15 mouse cellular contexts compared by ENCODE assay signal in the genomic region with DNA sequence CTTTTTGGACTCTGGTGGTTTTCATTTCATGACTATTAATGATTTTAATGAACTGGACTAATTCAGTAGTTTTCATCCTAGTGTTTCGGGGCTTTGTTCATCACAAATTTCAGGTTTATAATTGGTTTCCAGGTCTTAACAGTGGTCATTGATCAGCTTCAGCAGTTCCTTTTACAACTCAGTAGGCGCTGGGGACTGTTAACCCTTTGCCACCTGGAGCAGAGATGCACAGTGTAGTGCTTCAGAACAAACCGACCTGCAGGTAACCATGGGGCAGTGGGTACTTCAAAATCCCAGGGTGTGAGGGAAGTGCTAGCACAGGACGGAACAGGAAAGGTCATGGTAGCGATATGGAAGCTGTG.
A peak's percentile ranks its signal among the peaks of the same experiment; 100 is the strongest.
DNase-seq lines count a peak whose midpoint lies in the region; ATAC-seq and TF ChIP-seq lines count a peak whose summit lies in the region.
"Had no signal": no experiment of that assay in that cellular context is flagged by ENCODE, and none has a peak within 500 bp of the region (broad histone marks: within the 10 kb centered on the region; RNA-seq: fewer than 3 reads in every experiment).

No protein-coding gene starts in this region.

- H3K9me3 ChIP-seq in midbrain, embryonic 11.5 days (ENCODE audit: control insufficient read depth, low read length): no peaks in the 10 kb centered on the region
- no peaks in the 10 kb centered on the region for H3K9me3 ChIP-seq in midbrain, embryonic 10.5 days (replicated peaks)
- no peaks in the 10 kb centered on the region for H3K9me3 ChIP-seq in forebrain, postnatal 0 days (ENCODE audit: low read length)
- no peaks in the 10 kb centered on the region for H3K9me3 ChIP-seq in midbrain, embryonic 13.5 days
- H3K9me3 ChIP-seq: embryonic facial prominence, embryonic 15.5 days; lung, embryonic 15.5 days had no signal

- no peaks in the 10 kb centered on the region for H3K27me3 ChIP-seq in midbrain, embryonic 11.5 days (ENCODE audit: control insufficient read depth, insufficient read depth, low read length)
- no peaks in the 10 kb centered on the region for H3K27me3 ChIP-seq in midbrain, embryonic 10.5 days (ENCODE audit: low read depth, poor library complexity, severe bottlenecking)
- no peaks in the 10 kb centered on the region for H3K27me3 ChIP-seq in forebrain, postnatal 0 days (ENCODE audit: insufficient read depth, low read length)
- H3K27me3 ChIP-seq in midbrain, embryonic 13.5 days: no peaks in the 10 kb centered on the region
- H3K27me3 ChIP-seq: embryonic facial prominence, embryonic 15.5 days; lung, embryonic 15.5 days had no signal

- 35% methylated on average over 5 of the region's 5 CpGs for WGBS in midbrain, embryonic 11.5 days
- 34% methylated on average over 5 of the region's 5 CpGs for WGBS in midbrain, embryonic 10.5 days
- WGBS in forebrain, postnatal 0 days: 13% methylated on average over 5 of the region's 5 CpGs
- WGBS in midbrain, embryonic 13.5 days: 20% methylated on average over 5 of the region's 5 CpGs

- ATAC-seq in midbrain, embryonic 11.5 days (ENCODE audit: low FRiP score): peak; percentile 82
- peak; percentile 58 for ATAC-seq in forebrain, postnatal 0 days
- ATAC-seq in midbrain, embryonic 13.5 days: peak; percentile 88
- ATAC-seq: CD4-positive, CD25-positive, alpha-beta regulatory T cell, adult 4 months had no signal

- no peaks in the 10 kb centered on the region for H3K4me1 ChIP-seq in midbrain, embryonic 11.5 days (ENCODE audit: control insufficient read depth, insufficient read depth, low read length)
- H3K4me1 ChIP-seq in midbrain, embryonic 10.5 days: peaks cover 14% of the 10 kb centered on the region
- H3K4me1 ChIP-seq in forebrain, postnatal 0 days (ENCODE audit: insufficient read depth): no peaks in the 10 kb centered on the region; the same call in 1 of the 2 replicates
- peaks cover 18% of the 10 kb centered on the region for H3K4me1 ChIP-seq in midbrain, embryonic 13.5 days (replicated peaks)
- H3K4me1 ChIP-seq: embryonic facial prominence, embryonic 15.5 days; lung, embryonic 15.5 days had no signal

- H3K27ac ChIP-seq in midbrain, embryonic 11.5 days (ENCODE audit: low read depth, low read length): no peak overlapping the region
- no peak overlapping the region for H3K27ac ChIP-seq in midbrain, embryonic 10.5 days (replicated peaks)
- no peak overlapping the region for H3K27ac ChIP-seq in forebrain, postnatal 0 days (ENCODE audit: low read depth, low read length)
- H3K27ac ChIP-seq in midbrain, embryonic 13.5 days: peak overlapping the region; percentile 55
- H3K27ac ChIP-seq: embryonic facial prominence, embryonic 15.5 days; heart, adult 2 months; lung, embryonic 15.5 days had no signal

- peak overlapping the region; percentile 27 for H3K4me2 ChIP-seq in midbrain, embryonic 11.5 days
- peak overlapping the region; percentile 20 for H3K4me2 ChIP-seq in forebrain, postnatal 0 days (ENCODE audit: low read depth)
- H3K4me2 ChIP-seq in midbrain, embryonic 13.5 days (replicated peaks): peak overlapping the region; percentile 43
- H3K4me2 ChIP-seq: embryonic facial prominence, embryonic 15.5 days; liver, embryonic 11.5 days; lung, embryonic 15.5 days had no signal

- no peak for DNase-seq in midbrain, embryonic 11.5 days (ENCODE audit: low spot score, missing footprints)
- DNase-seq in midbrain, embryonic 10.5 days (ENCODE audit: low spot score): no peak
- no peak for DNase-seq in forebrain, postnatal 0 days
- DNase-seq in gastrocnemius, adult 8-10 months (ENCODE audit: low spot score in 2 of 2): no peak
- no peak for DNase-seq in thymus, postnatal 10 days (ENCODE audit: low spot score in 2 of 2)
- DNase-seq in cerebellum, adult 9-11 months: no peak
- DNase-seq: adrenal gland, postnatal 36 days; heart, adult 2 months; kidney, adult 9 months; right cerebral cortex, postnatal 14 days had no signal

- H3K9ac ChIP-seq in midbrain, embryonic 11.5 days (ENCODE audit: low read length): no peak overlapping the region
- no peak overlapping the region for H3K9ac ChIP-seq in forebrain, postnatal 0 days
- H3K9ac ChIP-seq in midbrain, embryonic 13.5 days (replicated peaks): no peak overlapping the region
- H3K9ac ChIP-seq: embryonic facial prominence, embryonic 15.5 days; lung, embryonic 15.5 days had no signal

- no peak overlapping the region for H3K4me3 ChIP-seq in midbrain, embryonic 11.5 days (ENCODE audit: low read depth, low read length)
- H3K4me3 ChIP-seq in midbrain, embryonic 10.5 days: no peak overlapping the region
- H3K4me3 ChIP-seq in forebrain, postnatal 0 days (ENCODE audit: low read depth, low read length): no peak overlapping the region
- H3K4me3 ChIP-seq in midbrain, embryonic 13.5 days (replicated peaks): peak overlapping the region; percentile 9; the same call in 1 of the 2 replicates
- H3K4me3 ChIP-seq: embryonic facial prominence, embryonic 15.5 days; heart, adult 2 months; lung, embryonic 15.5 days had no signal

- H3K36me3 ChIP-seq in midbrain, embryonic 11.5 days (ENCODE audit: control insufficient read depth, insufficient read depth, low read length): no peaks in the 10 kb centered on the region
- no peaks in the 10 kb centered on the region for H3K36me3 ChIP-seq in midbrain, embryonic 10.5 days
- H3K36me3 ChIP-seq in forebrain, postnatal 0 days (ENCODE audit: insufficient read depth): no peaks in the 10 kb centered on the region
- H3K36me3 ChIP-seq in midbrain, embryonic 13.5 days: no peaks in the 10 kb centered on the region
- H3K36me3 ChIP-seq: embryonic facial prominence, embryonic 15.5 days; lung, embryonic 15.5 days had no signal

- TF ChIP-seq CTCF in forebrain, postnatal 0 days (IDR thresholded peaks at IDR 0.05; ENCODE audit: low read depth): no peak
